Mouse (Mus musculus) heart, adult 11 months (tissue): ENCODE measurements around the gene Flnb.

Experiments
- DNase-seq: peaks from one replicate; pipeline ENCODE4 v3.0.0; 2022

The Flnb gene

DNA sequence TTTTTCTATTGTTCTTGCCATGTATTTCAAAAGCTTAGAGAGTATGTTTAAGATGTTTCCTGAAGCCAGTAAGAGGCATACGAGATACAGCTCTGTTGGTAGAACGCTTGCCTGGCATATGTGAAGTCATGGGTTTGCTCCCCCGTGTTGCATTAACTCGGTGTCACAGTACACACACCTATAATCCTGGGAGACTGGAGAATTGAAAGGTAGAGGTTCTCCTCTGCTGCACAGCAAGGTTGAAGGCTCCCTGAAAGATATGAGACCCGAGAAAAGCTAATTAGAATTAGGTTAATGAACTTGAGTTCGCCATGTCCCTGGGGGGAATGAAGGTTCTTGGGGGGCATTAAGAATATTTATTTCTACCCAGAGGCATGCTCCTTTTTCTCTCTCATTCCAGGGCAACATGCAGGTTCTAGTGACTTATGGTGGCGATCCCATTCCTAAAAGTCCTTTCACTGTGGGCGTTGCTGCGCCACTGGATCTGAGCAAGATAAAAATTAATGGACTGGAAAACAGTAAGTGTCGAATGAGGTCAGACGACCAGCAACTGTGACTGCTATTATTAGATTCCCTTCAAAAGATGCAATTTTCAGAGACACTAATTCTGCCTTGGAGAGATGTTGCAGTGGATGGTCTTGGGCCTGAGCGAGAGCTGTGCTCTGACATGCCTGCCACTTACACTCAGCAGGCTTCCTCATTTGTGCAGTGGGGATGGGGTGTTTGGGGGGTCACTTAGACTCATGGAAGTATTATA is 83.9 kb downstream of the Flnb start:
- DNase-seq: peak; percentile 76

DNA sequence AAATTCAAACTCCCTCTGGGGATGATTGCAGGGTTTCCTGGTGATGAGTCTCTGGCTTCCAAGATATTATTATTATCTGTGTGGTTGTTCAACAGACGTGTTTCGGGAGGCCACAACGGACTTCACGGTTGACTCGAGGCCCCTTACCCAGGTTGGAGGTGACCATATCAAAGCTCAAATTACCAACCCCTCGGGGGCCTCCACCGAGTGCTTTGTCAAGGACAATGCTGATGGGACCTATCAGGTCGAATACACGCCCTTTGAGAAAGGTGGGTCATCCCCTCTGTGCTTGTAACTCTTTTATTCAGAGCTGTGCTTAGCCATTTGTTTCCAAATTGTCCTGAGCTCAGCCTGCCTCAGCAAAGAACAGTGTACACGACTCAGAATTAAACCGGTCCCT is 89.3 kb downstream of the Flnb start:
- peak; percentile 85 for DNase-seq

DNA sequence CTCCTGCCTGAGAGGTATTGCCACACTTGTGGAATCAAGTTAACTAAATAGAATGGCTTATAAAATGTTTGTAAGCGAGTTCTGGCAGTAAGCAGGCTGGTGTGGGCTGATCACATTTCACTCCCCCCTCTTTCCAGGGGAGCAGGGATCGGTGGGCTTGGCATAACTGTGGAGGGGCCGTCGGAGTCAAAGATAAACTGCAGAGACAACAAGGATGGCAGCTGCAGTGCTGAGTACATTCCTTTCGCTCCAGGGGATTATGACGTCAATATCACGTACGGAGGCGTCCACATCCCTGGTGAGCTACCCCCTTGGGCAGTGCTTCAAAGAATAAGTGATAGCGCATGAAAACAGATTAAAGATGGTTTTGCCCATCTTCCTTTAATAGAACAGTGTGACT is 91.7 kb downstream of the Flnb start:
- peak; percentile 84 for DNase-seq

DNA sequence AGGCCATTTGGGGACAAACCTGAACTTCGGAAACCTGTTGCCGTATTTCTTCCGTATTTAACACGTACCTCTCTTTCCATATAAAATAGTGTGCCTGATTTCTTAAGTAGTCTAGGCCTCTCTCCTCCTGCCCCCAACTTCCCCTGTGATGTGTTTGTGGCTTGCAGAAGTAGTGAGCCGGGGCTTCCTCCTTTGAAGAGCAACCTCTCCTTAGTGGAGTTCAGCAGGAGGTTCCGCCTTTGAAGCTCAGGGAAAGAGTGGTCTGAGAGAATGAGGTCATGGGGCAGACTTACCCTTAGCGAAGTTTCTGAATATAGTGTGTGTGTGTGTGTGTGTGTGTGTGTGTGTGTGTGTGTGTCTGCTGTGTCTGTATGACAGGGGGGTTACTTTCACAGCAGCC is 96.1 kb downstream of the Flnb start:
- DNase-seq: peak; percentile 95

DNA sequence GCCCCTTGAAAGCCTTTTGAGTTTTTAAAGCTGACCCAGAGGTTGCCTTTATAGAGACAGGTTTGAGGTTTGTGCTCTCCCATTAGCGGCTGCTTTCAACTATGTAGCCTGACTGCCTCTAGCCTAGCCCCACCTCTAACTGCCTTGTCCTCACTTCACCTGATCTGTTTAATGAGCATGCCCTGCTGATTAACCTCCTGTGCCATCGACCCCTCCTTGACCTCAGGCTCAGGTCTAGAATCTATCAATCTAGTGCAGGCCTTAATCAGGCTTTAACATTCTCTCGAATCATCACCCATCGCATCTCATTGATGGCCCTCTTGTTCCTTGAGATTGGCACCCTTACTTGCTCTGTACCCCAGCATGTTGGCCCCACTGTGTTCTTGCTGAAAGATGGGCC is 96.7 kb downstream of the Flnb start:
- peak; percentile 57 for DNase-seq

DNA sequence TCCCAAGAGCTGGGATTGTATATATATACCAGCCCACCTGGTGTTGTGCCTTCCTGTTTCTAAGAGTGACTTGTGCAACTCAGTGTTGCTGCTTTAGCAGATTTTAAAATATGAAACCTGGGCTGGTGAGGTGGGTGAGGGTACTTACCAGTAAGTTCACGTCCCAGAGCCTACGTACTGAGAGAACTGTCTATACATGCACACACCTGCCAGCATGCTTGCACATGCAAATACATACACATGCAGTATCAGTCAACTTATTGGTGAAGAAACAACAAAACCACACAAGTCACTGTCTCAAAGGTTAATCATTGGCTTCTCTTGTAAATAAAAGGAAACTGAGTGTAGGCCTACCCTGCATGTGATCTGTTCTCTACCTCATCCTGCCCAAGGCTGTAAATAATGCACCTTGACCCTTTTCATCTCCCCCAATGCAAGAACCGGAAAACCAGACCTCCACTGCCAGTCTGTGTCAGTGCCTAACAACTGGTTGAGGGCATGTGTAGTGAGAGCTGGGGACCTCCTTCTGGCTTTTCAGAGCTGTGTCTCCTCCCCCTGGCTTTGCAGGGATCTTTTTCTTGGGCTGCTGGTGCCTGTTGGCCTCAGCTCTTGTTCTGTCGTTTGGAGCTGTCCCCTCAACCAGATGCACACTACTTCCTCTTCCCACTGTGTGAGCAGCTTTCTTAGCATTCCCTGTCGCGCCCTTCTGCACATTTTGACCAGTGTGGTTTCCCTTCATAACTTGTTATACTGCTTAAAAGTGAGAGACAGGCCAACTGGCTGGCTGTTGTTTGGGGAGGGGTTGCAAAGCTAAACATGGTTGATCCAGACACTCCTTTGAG is 100.6 kb downstream of the Flnb start:
- DNase-seq: peak; percentile 90

DNA sequence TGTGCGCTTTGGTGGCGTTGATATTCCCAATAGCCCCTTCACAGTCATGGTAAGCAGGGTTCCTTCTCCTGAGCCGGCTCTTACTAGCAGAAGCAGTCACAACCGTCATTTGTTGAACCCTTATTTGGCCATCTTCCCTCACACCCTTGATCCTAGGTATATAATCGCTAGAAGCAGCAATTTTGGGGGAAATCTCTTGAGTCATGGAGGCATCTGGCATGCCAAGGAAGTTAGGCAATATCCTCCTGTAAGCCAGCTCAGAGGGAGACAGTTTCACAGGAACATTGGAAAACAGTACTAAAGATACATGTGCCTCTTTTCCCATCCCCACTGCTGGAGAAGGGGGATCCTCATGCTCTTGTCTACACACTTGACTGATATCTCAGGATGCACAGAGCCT is 101.6 kb downstream of the Flnb start:
- peak; percentile 58 for DNase-seq

DNA sequence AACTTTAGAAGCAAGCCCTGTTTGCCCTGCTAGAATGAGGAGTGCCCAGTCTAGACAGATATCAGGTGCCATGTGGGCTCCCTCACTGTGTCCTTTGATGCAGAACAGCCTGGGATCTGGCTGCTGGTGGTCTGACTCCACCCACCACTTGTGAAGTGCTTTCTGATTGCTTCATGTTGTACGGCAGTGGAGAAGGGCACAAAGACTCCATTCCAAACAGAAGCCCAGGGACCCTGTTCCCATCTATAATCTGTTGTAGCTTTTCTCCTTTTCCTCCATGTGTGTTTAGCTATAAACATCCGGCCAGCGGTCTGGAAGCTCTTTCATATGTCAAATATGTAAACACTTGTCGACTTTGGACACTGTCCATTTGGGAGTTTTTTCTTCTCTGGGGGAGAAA is 102.2 kb downstream of the Flnb start:
- peak; percentile 78 for DNase-seq

DNA sequence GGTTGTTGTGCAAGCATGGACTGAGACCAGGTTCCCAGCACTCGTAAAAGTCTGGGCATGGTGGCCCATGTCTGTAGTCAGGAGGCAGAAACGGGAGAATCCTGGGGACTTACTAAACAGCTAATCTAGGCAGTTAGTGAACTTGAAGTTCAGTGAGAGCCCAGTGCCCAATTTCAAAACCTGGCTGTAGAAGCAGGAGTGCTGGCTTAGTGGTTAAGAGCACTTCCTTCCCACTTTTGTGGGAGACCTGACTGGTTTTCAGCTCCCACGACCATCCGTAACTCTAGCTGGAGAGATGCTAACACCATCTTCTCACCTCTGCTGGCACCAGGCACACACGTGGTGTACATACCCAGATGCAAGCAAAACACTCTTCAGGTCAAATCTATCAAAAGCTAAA is 103.7 kb downstream of the Flnb start:
- DNase-seq: no peak

DNA sequence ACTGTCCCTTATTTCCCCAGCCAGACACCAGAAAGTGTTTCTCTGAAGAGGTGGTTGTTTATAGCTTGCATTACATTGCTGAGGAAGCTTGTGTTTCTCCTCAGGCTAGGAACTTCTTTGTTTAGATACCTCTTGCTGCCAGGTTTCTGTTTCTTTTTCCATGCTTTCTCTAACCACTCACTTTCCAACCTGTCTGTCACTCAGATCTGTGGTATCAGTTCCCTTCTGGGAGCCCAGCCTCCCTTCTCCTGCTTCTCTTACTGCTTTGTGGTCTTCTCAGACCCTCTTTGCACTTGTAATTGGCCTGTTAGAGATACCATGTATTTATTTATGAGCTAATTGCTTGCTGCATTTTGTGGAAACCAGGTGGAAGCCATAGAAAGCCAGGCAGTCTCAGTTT is 105.9 kb downstream of the Flnb start:
- DNase-seq: no peak

DNA sequence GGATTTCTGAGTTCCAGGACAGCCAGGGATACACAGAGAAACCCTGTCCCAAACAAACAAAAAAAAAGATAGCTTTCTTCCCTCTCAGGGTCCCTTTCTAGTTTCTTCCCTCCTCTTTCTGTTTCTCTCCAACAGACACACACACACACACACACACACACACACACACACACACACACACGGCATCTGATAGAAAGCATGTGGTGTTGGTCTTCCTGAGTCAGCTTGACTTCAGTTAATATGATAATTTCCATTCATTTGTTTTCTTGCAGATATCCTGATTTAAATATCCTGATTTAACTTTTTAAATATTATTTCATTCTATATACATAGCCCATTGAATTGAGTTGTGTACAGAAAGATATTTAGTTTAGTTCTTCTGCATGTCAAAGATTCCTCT is 110.6 kb downstream of the Flnb start:
- DNase-seq: no peak

DNA sequence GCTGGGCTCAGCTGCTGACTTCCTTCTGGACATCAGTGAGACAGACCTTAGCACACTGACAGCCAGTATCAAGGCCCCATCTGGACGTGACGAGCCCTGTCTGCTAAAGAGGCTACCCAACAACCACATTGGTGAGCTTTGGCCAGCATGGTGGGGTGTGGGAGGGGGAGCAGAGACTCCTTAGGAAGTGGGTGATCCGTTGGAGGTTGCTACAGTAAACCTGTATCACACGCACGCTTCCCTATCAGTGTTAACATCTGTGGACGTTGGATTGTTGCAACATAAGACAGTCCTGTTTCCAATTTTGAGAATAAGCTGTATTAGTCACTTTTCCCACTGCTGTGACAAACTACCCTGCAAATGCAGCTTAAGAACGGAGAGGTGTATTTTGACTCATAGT is 111.3 kb downstream of the Flnb start:
- DNase-seq: no peak

DNA sequence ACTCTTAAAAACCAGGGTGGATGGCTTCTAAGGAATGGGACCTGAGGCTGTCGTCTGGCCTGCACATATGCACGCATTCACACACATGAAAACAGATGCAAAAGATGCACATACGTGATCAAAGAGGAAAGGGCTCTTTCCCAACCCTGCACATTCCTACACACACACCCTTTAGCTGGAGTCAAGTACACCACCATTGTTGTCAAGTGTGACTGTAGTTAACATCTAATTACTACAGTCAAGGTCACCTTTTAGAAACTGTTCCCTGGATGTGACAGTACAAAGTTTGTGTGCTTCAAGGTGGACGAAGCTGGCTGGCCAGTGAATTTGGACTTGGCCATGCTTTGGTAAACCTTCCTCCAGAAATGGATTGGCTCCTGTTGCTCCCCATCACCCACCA is 114.4 kb downstream of the Flnb start:
- no peak for DNase-seq

DNA sequence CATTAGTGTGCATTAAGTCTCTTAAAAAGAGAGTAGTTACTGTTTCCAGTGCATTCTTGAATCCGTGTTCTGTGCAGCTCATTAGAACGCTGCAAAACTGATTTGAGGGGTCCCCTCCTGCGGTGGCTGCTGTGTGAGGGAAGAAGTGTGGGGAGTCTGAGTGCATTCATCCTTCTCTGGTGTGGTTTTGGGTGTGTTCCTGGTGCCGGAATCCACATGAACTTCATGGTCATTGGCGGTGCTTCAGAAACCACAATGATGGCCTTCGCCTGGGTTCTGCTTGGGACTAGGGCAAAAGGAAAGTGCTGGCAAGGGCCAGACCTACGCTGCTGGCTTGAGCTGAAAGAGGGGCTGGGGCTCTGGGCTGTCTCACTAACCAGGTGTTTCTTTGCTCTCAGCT is 116.4 kb downstream of the Flnb start:
- no peak for DNase-seq

DNA sequence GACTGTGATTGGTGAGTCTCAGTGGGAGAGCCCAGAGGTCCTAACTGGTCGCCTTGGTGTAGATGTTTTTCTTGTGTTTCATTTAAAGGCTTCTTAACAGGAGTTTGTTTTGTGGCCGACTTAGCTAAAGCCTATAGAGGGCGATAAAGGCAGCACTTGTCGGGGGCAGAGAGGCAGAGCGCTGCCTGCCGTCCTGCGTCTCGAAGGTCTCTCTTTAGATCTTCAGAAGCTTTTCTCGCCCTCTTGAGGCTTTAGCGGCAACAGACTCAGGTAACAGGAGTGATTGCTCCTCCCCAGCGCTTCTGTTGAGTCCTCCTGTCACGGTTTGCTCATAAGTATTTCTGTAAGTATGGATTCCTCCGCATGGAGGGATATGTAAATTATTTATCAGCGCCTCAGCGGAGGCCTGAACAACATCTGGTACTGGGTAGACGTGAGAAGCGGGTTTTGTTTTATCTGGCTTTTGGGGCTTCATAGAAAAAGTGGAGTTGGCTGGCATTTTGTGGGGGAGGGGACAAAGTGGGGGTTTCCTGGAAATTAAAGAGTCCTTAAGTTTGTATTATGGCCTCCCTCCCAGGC is 119.4 kb downstream of the Flnb start:
- no peak for DNase-seq

DNA sequence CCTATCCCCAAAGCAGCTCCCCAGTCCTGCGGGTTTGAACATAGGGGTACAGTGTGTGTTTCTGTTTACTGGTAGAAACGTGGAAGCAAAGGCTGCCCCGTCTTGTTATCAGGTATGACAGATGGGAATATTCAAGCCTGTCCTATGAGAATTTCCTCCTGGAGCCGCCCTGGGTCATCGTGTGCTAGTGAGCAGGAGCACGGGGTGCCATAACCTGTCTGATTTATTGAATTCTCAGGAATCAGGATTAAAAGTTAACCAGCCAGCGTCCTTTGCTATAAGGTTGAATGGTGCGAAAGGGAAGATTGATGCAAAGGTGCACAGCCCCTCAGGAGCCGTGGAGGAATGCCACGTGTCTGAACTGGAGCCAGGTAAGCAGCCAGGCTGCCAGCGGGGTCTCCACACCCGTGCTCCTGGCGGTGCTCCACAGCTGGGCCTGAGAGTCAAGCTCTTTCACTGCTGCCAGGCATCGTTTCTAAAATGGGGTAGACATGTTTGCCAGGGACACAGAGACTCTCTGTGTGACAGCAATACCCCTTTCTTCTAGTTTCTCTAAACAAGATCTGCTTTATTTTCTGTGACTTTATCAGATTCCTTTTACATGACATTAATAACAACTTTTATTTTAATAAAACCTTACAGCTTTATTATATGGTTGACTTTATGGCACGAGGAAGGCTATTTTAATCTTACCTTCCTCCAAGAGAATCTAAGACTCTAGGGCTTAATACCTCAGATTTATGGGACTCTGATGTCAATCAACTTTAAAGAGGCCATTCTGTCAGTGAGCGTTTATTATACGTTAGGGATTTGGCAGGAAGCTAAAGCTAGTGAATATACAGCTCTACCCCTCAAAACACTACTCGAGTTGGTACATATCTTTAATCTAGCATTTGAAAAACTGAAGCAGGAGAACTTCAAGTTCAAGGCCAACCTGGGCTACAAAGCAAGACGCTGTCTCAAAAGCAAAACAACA is 121.3 kb downstream of the Flnb start:
- no peak for DNase-seq

DNA sequence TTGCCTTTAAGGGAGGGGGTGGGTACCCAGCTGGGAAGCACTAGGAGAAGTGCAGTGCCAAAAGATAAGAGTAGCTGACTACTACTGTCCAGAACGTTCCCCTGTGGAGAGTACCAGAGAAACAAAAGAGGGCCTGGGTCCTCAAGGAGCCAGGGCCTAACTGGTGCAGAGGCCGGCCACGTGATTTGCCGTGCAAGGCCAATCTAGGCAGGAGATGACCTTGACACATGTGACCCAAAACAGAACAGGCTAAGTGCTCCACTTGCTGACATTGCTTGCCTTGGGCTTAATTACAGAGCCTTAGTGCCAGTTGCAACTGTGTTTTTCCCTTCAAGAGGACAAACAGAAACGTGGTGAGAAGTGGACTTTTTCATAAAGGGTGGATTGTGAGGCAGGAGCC is 123.7 kb downstream of the Flnb start:
- DNase-seq: no peak

DNA sequence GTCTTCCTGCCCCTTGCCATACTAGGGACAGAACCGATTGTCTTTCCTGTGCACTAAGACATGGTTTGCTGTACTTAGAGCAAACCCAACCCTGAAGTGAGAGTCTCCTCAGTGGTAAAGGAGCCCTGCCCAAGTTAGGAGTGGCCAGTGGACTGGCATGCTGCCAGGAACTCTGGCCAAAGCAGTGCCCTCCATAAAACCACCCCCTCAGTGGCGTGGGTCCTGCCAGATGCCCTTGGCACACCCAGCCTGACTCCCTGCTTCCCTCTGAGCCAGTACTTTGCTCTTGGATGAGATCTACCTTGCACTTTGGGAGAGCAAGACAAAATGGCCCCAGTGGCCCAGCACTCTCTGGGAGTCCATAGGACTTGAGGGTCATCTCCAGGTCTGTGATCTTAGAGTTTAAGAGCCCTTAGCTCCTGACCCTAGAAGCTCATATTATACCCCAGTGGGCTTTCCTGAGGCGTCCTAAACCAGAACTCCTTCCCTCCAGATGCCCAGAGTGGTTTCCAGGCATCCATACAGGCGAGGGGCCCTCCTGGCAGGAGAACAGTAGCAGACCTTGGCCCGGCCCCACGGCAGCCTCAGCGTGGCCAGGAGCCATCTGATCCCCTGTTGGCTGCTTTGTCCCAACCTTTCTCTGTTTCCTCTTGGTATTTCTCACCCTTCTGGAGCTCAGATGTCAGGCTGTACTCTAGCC is 125.5 kb downstream of the Flnb start:
- DNase-seq: peak; percentile 95

DNA sequence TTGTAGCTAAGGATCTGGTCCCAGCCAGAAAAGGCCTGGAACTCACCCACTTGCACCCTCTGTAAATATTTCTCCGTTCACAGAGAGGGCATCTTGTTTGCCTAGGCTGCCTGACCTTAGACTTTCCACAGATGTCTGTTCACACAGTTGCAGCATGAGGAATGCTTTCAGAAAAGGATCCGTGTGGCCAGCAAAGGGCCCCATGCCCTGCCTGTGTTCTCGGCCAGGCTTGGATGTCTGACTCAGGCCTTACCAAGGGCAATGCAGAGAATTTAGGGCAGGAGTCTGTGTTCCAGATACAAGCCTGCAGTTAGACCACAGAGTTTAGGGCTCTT is 126.0 kb downstream of the Flnb start:
- DNase-seq: no peak

DNA sequence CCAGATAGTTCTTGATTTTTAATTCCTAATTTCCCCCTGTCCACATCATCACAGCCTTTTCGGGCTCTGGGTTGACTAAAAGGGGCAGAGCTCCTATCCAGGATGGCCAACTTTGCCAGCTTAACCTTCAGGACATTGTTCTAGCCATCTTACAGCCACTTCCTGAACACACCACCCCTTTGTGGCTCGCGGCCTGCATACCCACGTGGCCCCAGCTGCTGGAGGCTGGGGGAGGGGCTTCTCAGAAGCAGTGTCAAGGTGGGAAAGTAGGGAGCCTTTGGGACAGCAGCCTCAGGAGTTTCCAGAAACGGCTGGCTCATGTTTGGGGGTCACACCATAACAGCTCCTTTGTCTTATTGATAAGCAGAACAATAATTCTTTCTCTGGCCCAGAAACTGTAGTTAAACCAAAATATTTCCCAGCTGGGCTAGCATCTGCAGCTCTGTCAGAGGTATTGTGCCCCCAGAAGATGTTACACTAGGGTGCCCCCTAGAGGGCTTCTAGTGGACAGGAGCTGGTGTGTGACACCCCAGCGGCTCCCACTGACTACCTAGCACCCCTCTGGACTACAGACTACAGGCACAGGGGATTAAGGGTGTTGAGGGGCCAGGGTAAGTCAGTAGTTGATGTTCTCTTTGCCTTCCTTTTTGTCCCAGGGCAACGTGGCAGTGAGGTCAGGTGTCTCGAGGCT is 126.7 kb downstream of the Flnb start:
- DNase-seq: no peak

DNA sequence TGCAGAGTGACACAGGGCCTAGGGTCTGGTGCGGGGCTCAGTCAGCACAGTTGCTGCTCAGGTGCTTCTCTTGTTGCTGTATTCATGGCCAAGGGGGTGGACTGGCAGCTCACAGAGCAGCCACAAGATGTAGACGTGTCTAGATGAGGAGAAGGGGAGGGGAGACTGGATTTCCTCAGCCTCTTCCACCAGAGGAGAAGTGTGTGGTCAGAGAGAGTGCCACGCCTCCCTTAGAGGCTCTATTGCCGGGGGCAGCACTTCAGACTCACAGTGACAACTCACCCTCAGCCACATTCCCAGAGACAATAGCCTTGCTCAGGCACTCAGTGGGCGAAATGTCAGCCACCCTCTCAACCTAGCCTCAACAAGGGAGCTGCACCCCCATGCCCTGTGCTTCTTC is 127.5 kb downstream of the Flnb start:
- no peak for DNase-seq

DNA sequence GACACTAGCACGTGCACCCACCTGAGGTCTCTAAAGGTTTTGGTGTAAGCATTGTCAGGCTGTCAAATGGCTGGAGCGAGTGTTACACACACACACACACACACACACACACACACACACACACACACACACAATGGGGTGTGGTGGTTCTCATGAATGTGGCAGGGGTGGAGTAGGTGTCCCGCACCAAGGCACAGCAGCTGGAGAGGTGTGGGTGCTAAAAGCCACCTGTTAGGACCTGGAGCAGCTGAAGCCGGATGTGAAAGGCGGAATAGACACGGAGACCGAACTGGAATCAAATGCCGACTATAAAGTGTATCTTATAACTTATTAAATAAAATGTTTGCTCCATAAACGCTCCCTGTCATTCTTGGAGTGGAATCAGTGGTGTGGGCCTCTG is 133.5 kb downstream of the Flnb start:
- no peak for DNase-seq
